10 mouse cellular contexts compared by ENCODE assay signal in genomic region chr15:85231443-85232255, GRCm38 (mm10). TPM values are rescaled to one million over a fixed set of nuclear protein-coding genes. Genes with fewer than 3 reads are reported as not detected.
A peak's percentile ranks its signal among the peaks of the same experiment; 100 is the strongest.
DNase-seq lines count a peak whose midpoint lies in the region; ATAC-seq and TF ChIP-seq lines count a peak whose summit lies in the region.
"Had no signal": no experiment of that assay in that cellular context is flagged by ENCODE, and none has a peak within 500 bp of the region (broad histone marks: within the 10 kb centered on the region; RNA-seq: fewer than 3 reads in every experiment).

No protein-coding gene starts in this region.

- H3K9me3 ChIP-seq in stomach, postnatal 0 days (ENCODE audit: control insufficient read depth, low read length) = no peaks in the 10 kb centered on the region
- H3K9me3 ChIP-seq: liver, embryonic 15.5 days had no signal

- no peaks in the 10 kb centered on the region for H3K79me2 ChIP-seq in C2C12 (ENCODE audit: control insufficient read depth, insufficient read depth)

- no peaks in the 10 kb centered on the region for H3K4me1 ChIP-seq in stomach, postnatal 0 days (replicated peaks; ENCODE audit: control insufficient read depth, insufficient read depth)

- H3ac ChIP-seq in C2C12 (ENCODE audit: control insufficient read depth, insufficient read length, low read depth) = no peak overlapping the region

- peak; percentile 70 for ATAC-seq in megakaryocyte, adult 5-6 weeks (ENCODE audit: poor library complexity, severe bottlenecking)
- ATAC-seq in stomach, postnatal 0 days (ENCODE audit: low FRiP score, low TSS enrichment) = peak; percentile 53; the same call in 1 of the 2 replicates
- ATAC-seq: Patski had no signal

- no peaks in the 10 kb centered on the region for H3K79me3 ChIP-seq in C2C12 (ENCODE audit: low read depth)

- no peak overlapping the region for H3K4me3 ChIP-seq in C2C12 (ENCODE audit: insufficient read depth, poor library complexity, severe bottlenecking)
- H3K4me3 ChIP-seq in stomach, postnatal 0 days (ENCODE audit: low read depth, low read length) = no peak overlapping the region
- H3K4me3 ChIP-seq: liver, embryonic 15.5 days had no signal

- H3K9ac ChIP-seq in stomach, postnatal 0 days (ENCODE audit: low read length) = no peak overlapping the region
- H3K9ac ChIP-seq: liver, embryonic 15.5 days had no signal

- H3K4me2 ChIP-seq in stomach, postnatal 0 days (replicated peaks; ENCODE audit: low read depth) = no peak overlapping the region
- H3K4me2 ChIP-seq: liver, embryonic 15.5 days had no signal

- WGBS in stomach, postnatal 0 days = 42% methylated on average over 13 of the region's 13 CpGs

- peak overlapping the region; percentile 75 for H3K27ac ChIP-seq in stomach, postnatal 0 days (replicated peaks)
- H3K27ac ChIP-seq: liver, embryonic 15.5 days had no signal

- peaks cover 3% of the 10 kb centered on the region for H3K36me3 ChIP-seq in C2C12 (ENCODE audit: control insufficient read depth, insufficient read depth)
- peaks cover 7% of the 10 kb centered on the region; the same call in 1 of the 2 replicates for H3K36me3 ChIP-seq in stomach, postnatal 0 days (ENCODE audit: control insufficient read depth, insufficient read depth, low read length)
- H3K36me3 ChIP-seq: liver, embryonic 15.5 days had no signal

- TF ChIP-seq EP300 in stomach, postnatal 0 days (optimal IDR thresholded peaks at IDR 0.05) = no peak

- peak; percentile 70 for TF ChIP-seq CTCF in C2C12 (IDR thresholded peaks at IDR 0.05; ENCODE audit: control insufficient read depth, insufficient read depth, insufficient read length)
- peak; percentile 98 for TF ChIP-seq CTCF in stomach, postnatal 0 days (IDR thresholded peaks at IDR 0.05; ENCODE audit: low read depth)

- DNase-seq in cerebellum, postnatal 14 days = peak; percentile 48 to 78
- DNase-seq in cerebellum, adult 11-12 months = no peak
- DNase-seq in c-Kit-positive CD71-negative TER-119-negative erythroid progenitor cells, embryonic 14.5 days (ENCODE audit: low read depth) = peak; percentile 31
- peak; percentile 64 to 74 for DNase-seq in gastrocnemius, postnatal 4 days (ENCODE audit: low spot score in 2 of 2)
- DNase-seq in kidney, postnatal 25 days = peak; percentile 59 to 75
- DNase-seq in stomach, postnatal 0 days (ENCODE audit: low spot score) = peak; percentile 80

- H3K27me3 ChIP-seq in C2C12 (ENCODE audit: control insufficient read depth, insufficient read depth, insufficient read length) = no peaks in the 10 kb centered on the region
- H3K27me3 ChIP-seq in stomach, postnatal 0 days (ENCODE audit: control insufficient read depth, insufficient read depth, low read length) = no peaks in the 10 kb centered on the region
- H3K27me3 ChIP-seq: liver, embryonic 15.5 days; Patski had no signal

TF ChIP-seq in C2C12, 6 proteins besides CTCF, POLR2A, EP300 and RAD21:
- TF ChIP-seq CEBPB (IDR thresholded peaks at IDR 0.05; ENCODE audit: low read depth) (peak; percentile 6), FOSL1 (IDR thresholded peaks at IDR 0.05; ENCODE audit: insufficient read depth, low read length, poor library complexity, severe bottlenecking) (no peak), MAX (IDR thresholded peaks at IDR 0.05) (no peak)

RNA-seq across cellular contexts. Expression of gene Fbln1, which starts 25.9 kb away (rescaled TPM):
- polyA plus RNA-seq in C2C12 (2012; fragmentation: generic; extraction: Trizol) = 32.4 TPM
- 10 to 100 TPM; 41.1 to 42.4 TPM for total RNA-seq in gastrocnemius, postnatal 4 days (2021)
- total RNA-seq in megakaryocyte, adult 5-6 weeks (2015) = 0.07 and 0.34 TPM in 2 replicates
- total RNA-seq in megakaryocyte, adult 5-6 weeks (2017) = not detected in 2 replicates
- polyA plus RNA-seq in stomach, postnatal 0 days (2015; fragmentation: Nextera tagmentation; extraction: Ambion mirVana) = 109 and 112 TPM in 2 replicates

Comparison
In these comparisons a context has a peak if more than half of its experiments do, and no peak if none do; other contexts are left out.
1. RNA of gene Fbln1, which starts 25.9 kb away (total RNA-seq): 41.1 to 42.4 TPM in gastrocnemius, postnatal 4 days; 0.07 to 0.34 TPM in megakaryocyte, adult 5-6 weeks; every median in the first group is over 10 times any median in the second.